Mouse (Mus musculus) stomach, postnatal 0 days (tissue): Measurements from ENCODE around the gene Cul7.
A peak's percentile ranks its signal among the peaks of the same experiment; 100 is the strongest.

Experiments
- CTCF ChIP-seq: IDR thresholded peaks from 2 replicates; pipeline ENCODE4 v1.5.1; 2016; ENCODE audit warnings: antibody characterized with exemption, low read depth, mild to moderate bottlenecking, moderate library complexity
- EP300 ChIP-seq: optimal IDR thresholded peaks from 2 replicates; pipeline ENCODE3; 2016; ENCODE audit warnings: antibody characterized with exemption

GRCm38 (mm10) chr17:46623819-46624557 lies 26.1 kb upstream of the Cul7 start:
- peak; percentile 55 for TF ChIP-seq CTCF
- TF ChIP-seq EP300, result no peak
